Mouse (Mus musculus) megakaryocyte progenitor cell, adult 5-6 weeks (primary cell): ENCODE measurements around the gene Tsc2. TPM values are rescaled to one million over a fixed set of nuclear protein-coding genes. Genes with fewer than 3 reads are reported as not detected.
A peak's percentile ranks its signal among the peaks of the same experiment; 100 is the strongest.
"Not testable (repeated sequence)": the region's sequence is repeated elsewhere in the genome, so short reads cannot be mapped to it uniquely, and the experiment has no call there.

Source experiments
- ATAC-seq: replicated peaks from 2 replicates; pipeline ENCODE4 v1.8.0; 2016; ENCODE audit warnings: mild to moderate bottlenecking, moderate TSS enrichment, inconsistent platforms; ENCODE audit not compliant: poor library complexity
- total RNA-seq, 2 experiments: library from RNA; stranded (forward) in 1 of 2; stranded (reverse) in 1 of 2; fragments of 157-497, 149-512 nt in 1 of 2; fragments of 200-1000 nt in 1 of 2; gene quantifications; 2 replicates each; pipeline versions ENCODE4 v1.2.3 to v1.2.4; 2015 to 2017

Gene Tsc2
- 64.3 and 66.9 TPM in 2 replicates for total RNA-seq (2015)
- 52.1 and 54.1 TPM in 2 replicates for total RNA-seq (2017)

GRCm38 (mm10) chr17:24632167-24632812 lies at the start of gene Tsc2, which contains the start of gene Nthl1:
Gene Tsc2 (minus strand): TSS chr17:24632630.
Gene Nthl1 (plus strand): TSS chr17:24632680.
- ATAC-seq, result peak; percentile 85

GRCm38 (mm10) chr17:24677500-24678080 lies 45.2 kb upstream of the Tsc2 start:
- no peak for ATAC-seq

DNA sequence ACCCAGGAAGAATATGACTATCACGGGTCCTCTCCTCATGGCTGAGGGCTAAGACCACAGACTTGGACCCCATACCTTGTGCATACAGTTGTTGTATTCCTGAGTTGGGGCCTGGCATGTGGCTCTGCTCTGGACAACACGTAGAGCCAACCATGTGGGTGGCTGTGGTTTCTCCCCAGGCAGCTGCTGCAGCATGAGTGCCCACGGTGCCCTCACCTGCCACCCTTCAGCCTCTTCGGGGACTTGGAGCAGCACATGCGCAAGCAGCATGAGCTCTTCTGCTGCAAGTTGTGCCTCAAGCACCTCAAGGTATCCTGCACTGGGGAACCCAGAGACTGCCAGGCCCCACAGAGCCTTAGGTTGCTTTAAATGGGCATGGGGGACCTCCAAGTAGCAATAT lies 44.4 kb upstream of the Tsc2 start:
- no peak for ATAC-seq

DNA sequence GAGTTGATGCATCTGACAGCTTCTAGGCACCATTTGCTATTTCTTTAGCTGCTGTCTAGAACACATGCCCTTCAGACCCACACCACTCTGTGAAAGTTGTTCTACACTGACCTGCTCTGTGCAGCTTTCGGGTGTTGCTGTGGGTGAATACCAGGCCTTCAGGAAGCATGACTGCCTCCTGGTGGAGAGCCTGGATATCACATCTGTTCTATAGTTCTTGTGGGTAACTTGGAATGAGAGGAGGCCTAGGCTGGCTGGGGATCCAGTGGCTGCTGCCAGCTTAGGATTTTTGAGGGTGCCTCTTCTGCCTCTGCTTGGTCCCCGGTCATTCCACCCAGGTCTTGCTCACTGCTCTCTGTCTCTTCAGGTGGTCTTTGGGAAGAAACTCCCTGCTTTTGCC lies 43.8 kb upstream of the Tsc2 start:
- peak; percentile 86 for ATAC-seq

DNA sequence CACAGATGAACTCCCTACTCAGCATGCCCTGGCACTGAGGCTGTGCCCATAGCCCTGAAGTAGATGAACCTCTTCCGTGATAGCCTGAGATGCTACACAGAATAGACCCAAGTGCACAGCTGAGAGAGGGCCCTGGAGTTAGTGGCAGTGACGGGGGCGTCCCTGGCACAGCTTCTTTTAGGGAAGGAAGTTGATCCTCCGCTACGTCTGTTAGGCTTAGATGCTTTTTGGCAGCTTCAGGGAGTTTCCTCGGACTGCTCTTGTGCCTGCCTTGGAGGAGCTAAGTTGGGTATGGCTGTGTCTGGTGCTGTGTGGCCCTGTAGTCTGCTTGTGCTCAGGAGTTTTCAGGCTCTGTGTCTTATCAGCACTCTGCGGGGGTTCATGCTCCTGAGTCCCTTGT lies 41.8 kb upstream of the Tsc2 start:
- no peak for ATAC-seq

GRCm38 (mm10) chr17:24672141-24672540 lies 39.7 kb upstream of the Tsc2 start:
- ATAC-seq, result peak; percentile 7; the same call in 1 of the 2 replicates

DNA sequence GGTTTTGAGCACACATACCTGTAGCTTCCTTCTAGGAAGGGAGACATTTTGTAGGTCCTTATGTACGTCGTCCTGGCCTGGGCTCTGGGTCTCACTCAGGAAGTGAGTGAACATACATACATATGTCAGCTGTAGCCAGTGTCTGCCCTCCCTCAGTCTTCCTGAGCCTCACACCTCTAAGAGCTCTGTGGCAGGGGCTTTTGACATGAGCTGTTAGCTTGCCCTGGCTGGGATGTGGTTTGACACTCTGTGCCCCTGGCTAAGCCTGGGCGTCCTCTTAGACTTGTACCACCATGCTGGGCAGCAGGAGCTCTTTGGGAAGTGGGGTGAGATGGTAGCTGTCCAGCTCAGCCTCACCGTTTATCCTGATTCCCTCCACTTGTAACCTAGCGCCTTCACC lies 38.9 kb upstream of the Tsc2 start:
- no peak for ATAC-seq

DNA sequence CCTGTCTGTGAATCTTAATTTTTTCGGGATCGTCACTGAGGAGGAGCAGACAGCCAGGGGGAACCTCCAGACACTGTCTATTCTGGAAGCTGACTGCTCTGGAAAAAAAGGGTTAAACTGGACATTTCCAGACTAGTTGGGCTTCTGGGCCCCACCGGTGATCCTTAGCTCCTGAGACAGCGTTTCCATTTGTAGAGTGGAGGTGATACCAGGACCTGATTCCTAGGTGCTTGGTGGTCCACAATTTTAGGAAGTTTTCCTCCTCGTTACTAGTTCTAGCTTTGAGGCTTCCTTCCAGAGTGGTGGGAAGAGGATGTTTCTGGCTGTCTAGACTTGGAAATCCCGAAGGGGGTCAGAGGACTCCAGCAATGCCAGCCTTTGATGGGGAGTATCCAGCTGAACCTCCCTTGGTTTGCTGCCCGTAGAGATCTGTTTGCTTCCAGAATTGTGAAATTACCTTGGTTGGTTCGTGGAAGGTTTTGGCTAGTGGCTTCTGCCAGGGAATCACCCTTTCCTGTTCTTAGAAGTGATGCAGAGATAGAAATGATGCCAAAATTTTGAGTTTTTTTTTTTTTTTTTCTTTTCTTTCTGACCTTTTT lies 37.9 kb upstream of the Tsc2 start:
- ATAC-seq, result no peak

GRCm38 (mm10) chr17:24669545-24670245 lies 37.3 kb upstream of the Tsc2 start, which contains the start of gene Zfp598:
Gene Zfp598 (plus strand): TSS chr17:24669687.
- ATAC-seq, result peak; percentile 93

DNA sequence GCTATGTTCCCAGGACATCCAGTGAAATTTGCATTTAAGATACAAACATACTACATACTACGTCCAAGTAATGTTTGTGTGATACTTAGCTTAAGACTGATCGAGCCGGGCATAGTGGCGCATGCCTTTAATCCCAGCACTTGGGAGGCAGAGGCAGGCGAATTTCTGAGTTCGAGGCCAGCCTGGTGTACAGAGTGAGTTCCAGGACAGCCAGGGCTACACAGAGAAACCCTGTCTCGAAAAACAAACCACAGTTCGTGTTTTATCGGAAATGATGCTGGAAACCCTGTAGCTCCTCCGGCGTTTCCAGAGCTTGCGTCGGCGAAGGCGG lies 36.7 kb upstream of the Tsc2 start:
- not testable (repeated sequence) for ATAC-seq

DNA sequence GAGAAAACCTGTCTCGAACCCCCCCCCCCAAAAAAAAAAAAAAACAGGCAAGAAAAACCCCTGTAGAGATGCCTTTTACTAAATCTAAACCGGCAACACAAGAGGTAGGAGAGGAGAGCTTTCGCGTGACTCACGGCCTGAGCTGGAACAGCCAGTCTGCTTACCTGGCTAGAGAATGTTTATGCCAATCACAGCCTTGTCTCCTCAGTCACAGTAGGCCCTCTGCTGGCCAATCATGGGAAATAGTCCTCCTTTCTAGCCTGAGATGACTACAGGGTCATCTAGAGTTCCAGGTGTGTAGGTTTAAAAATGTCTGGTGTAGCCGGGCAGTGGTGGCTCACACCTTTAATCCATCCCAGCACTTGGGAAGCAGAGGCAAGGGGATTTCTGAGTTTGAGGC lies 35.0 kb upstream of the Tsc2 start:
- peak; percentile 72 for ATAC-seq

GRCm38 (mm10) chr17:24667011-24667410 lies 34.6 kb upstream of the Tsc2 start:
- ATAC-seq, result not testable (repeated sequence)

GRCm38 (mm10) chr17:24658017-24658758 lies 25.8 kb upstream of the Tsc2 start, which contains the start of gene Npw:
Gene Npw (minus strand): TSS chr17:24658457.
- ATAC-seq, result peak; percentile 78

- ATAC-seq, result no peak
These were observed 22.5 kb upstream of the Tsc2 start for GRCm38 (mm10) chr17:24654969-24655368.

- peak; percentile 87 for ATAC-seq
These were observed 21.7 kb upstream of the Tsc2 start for GRCm38 (mm10) chr17:24653967-24654710.

DNA sequence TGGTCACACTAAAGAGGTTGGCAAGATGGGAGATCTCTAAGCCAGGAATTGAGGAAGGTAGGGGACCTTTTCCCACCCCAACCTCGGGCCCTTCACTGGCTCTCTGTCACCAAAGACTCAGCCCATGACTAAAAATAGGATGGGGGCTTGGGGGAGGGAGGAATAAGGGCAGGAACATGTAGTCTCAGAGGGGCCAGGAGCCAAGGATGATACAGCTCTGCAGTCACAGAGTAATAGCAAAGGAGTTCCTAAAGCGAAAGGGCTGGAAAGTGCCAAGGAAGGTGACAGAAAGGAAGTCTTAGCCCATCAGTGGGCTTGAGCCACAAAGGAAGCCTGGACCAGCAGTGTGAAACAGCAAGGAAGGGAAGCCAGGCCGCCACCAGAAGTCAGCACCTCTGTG lies 19.4 kb upstream of the Tsc2 start:
- ATAC-seq, result no peak

- no peak for ATAC-seq
These were observed 18.3 kb upstream of the Tsc2 start for GRCm38 (mm10) chr17:24650766-24651165.

GRCm38 (mm10) chr17:24650070-24650616 lies 17.7 kb upstream of the Tsc2 start, which contains the start of gene Slc9a3r2:
Gene Slc9a3r2 (minus strand): TSS chr17:24650327.
- ATAC-seq, result peak; percentile 6; the same call in 1 of the 2 replicates

DNA sequence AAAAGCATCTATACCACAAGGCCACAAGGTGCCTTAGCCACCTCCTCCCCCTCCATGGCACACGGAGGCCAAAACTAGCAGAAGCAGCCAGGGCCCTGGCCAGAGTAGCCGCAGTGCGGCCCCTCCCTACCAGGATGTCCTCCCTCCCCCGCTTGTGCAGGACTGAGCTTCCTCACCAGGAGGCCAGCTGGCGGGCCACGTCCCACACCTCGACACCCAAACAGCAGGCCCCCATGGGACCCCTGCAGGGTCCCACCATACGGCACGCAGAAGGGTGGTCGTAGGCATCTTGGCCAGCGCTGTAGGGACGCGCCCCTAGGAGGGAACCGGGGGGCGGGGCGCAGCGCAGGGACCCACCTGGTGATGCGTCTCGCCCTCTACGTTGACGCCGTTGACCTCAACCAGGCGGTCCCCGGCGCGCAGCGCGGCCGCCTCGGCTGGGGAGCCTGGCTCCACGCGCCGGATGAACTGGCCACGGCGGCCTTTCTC lies 17.2 kb upstream of the Tsc2 start:
- ATAC-seq, result no peak
